Comparison of ENCODE assay signal across 9 mouse cellular contexts in genomic region chr15:78257326-78258050, GRCm38 (mm10). TPM values are rescaled to one million over a fixed set of nuclear protein-coding genes. Genes with fewer than 3 reads are reported as not detected.
DNase-seq lines count a peak whose midpoint lies in the region; ATAC-seq and TF ChIP-seq lines count a peak whose summit lies in the region.
"Had no signal": no experiment of that assay in that cellular context is flagged by ENCODE, and none has a peak within 500 bp of the region (broad histone marks: within the 10 kb centered on the region; RNA-seq: fewer than 3 reads in every experiment).

No protein-coding gene starts in this region.

- H3K4me2 ChIP-seq in heart, postnatal 0 days (ENCODE audit: low read depth, low read length) = no peak overlapping the region

- peak overlapping the region; percentile 69 for H3K27ac ChIP-seq in gastrocnemius, adult 2 months
- H3K27ac ChIP-seq in heart, postnatal 0 days (ENCODE audit: low read depth) = peak overlapping the region; percentile 78

- TF ChIP-seq CTCF in gastrocnemius, adult 2 months (IDR thresholded peaks at IDR 0.05) = peak; percentile 94; the same call in 1 of the 2 replicates
- TF ChIP-seq CTCF in heart, postnatal 0 days (IDR thresholded peaks at IDR 0.05; ENCODE audit: low read depth) = peak; percentile 88

- intact Hi-C loops in gastrocnemius, adult 2 months (cut with DNase I) = loop anchor here (1.0 to 5.0 kb wide), 4 partner anchors 64 to 165 kb away; no protein-coding TSS in a partner anchor
- intact Hi-C loops in gastrocnemius, postnatal 14 days (cut with DNase I; ENCODE audit: low total_unique reads) = loop anchor here (5.0 kb wide), 2 partner anchors 65 to 80 kb away; no protein-coding TSS in a partner anchor

- 28% methylated on average over 7 of the region's 7 CpGs for WGBS in heart, postnatal 0 days

- H3K27me3 ChIP-seq in heart, postnatal 0 days (ENCODE audit: control insufficient read depth, insufficient read depth, low read length) = peaks cover 19% of the 10 kb centered on the region; the same call in 1 of the 2 replicates
- H3K27me3 ChIP-seq: megakaryocyte, embryonic 14.5 days had no signal

- no peak overlapping the region for H3K4me3 ChIP-seq in gastrocnemius, adult 2 months
- no peak overlapping the region for H3K4me3 ChIP-seq in heart, postnatal 0 days (ENCODE audit: low read depth, low read length)

- DNase-seq in gastrocnemius, adult 2 months = peak; percentile 66
- DNase-seq in gastrocnemius, postnatal 14 days = no peak
- DNase-seq in adrenal gland, adult 2 months = peak; percentile 67
- peak; percentile 51 for DNase-seq in embryo, embryonic 11.5 days (ENCODE audit: low read depth, low spot score)
- peak; percentile 57 for DNase-seq in heart, postnatal 0 days (ENCODE audit: low spot score)
- peak; percentile 55 for DNase-seq in left cerebral cortex, adult 11 months (ENCODE audit: low spot score)
- DNase-seq in spleen, adult 12 weeks (ENCODE audit: low spot score) = peak; percentile 27

- peak; percentile 25; the same call in 1 of the 2 replicates for ATAC-seq in heart, postnatal 0 days (ENCODE audit: insufficient read depth, low read depth)
- peak; percentile 71 for ATAC-seq in megakaryocyte, adult 5-6 weeks (ENCODE audit: poor library complexity, severe bottlenecking)

- H3K9me3 ChIP-seq in heart, postnatal 0 days (replicated peaks; ENCODE audit: control insufficient read depth, low read length) = no peaks in the 10 kb centered on the region
- H3K9me3 ChIP-seq: megakaryocyte, embryonic 14.5 days had no signal

- no peaks in the 10 kb centered on the region for H3K36me3 ChIP-seq in heart, postnatal 0 days (replicated peaks; ENCODE audit: control insufficient read depth, insufficient read depth, low read length)

- H3K4me1 ChIP-seq in heart, postnatal 0 days (ENCODE audit: control insufficient read depth, insufficient read depth) = no peaks in the 10 kb centered on the region

- TF ChIP-seq EP300 in heart, postnatal 0 days (IDR thresholded peaks at IDR 0.05; ENCODE audit: low read depth) = no peak; the same call in 1 of the 2 replicates

- no peak overlapping the region for H3K9ac ChIP-seq in heart, postnatal 0 days (replicated peaks; ENCODE audit: low read depth, low read length)

RNA-seq across cellular contexts. Expression of gene Ncf4, which starts 12.9 kb away (rescaled TPM):
- total RNA-seq in gastrocnemius, adult 2 months (2021) = 1 to 10 TPM in 1 of 2 experiments, not detected in 1; 1.2 TPM
- total RNA-seq in gastrocnemius, postnatal 14 days (2021) = 1 to 10 TPM in 1 of 2 experiments, under 1 TPM in 1; 1.00 to 3.0 TPM
- total RNA-seq in adrenal gland, adult 2 months (2021) = 1 to 10 TPM; 2.9 to 4.5 TPM
- polyA plus RNA-seq in adrenal gland, adult 2 months (2012; rRNA removed) = 2.0 and 2.9 TPM in 2 replicates
- total RNA-seq in heart, postnatal 0 days (2014; rRNA removed; ENCODE audit: low replicate concordance) = 1.3 and 2.3 TPM in 2 replicates
- polyA plus RNA-seq in heart, postnatal 0 days (2015; fragmentation: Nextera tagmentation; extraction: Ambion mirVana) = 1.5 and 2.2 TPM in 2 replicates
- 367 and 392 TPM in 2 replicates for total RNA-seq in megakaryocyte, adult 5-6 weeks (2015)
- 250 and 266 TPM in 2 replicates for total RNA-seq in megakaryocyte, adult 5-6 weeks (2017)

RNA-seq across cellular contexts. Expression of gene Csf2rb2, which starts 48.0 kb away (rescaled TPM):
- under 1 TPM; 0.66 to 0.78 TPM for total RNA-seq in gastrocnemius, adult 2 months (2021)
- total RNA-seq in gastrocnemius, postnatal 14 days (2021) = 1 to 10 TPM in 1 of 2 experiments, under 1 TPM in 1; 0.93 to 1.9 TPM
- 1 to 10 TPM; 1.1 to 1.2 TPM for total RNA-seq in adrenal gland, adult 2 months (2021)
- polyA plus RNA-seq in adrenal gland, adult 2 months (2012; rRNA removed) = 1.2 and 2.2 TPM in 2 replicates
- total RNA-seq in heart, postnatal 0 days (2014; rRNA removed; ENCODE audit: low replicate concordance) = 0.50 and 6.0 TPM in 2 replicates
- 0.19 and 0.23 TPM in 2 replicates for polyA plus RNA-seq in heart, postnatal 0 days (2015; fragmentation: Nextera tagmentation; extraction: Ambion mirVana)
- total RNA-seq in megakaryocyte, adult 5-6 weeks (2015) = 34.0 and 38.5 TPM in 2 replicates
- 8.2 and 12.2 TPM in 2 replicates for total RNA-seq in megakaryocyte, adult 5-6 weeks (2017)

RNA-seq across cellular contexts. Expression of gene Pvalb, which starts 51.3 kb away (rescaled TPM):
- total RNA-seq in gastrocnemius, adult 2 months (2021) = over 10,000 TPM in 1 of 2 experiments, 1,000 to 10,000 TPM in 1; 9,151 to 16,547 TPM
- over 10,000 TPM; 19,167 to 21,154 TPM for total RNA-seq in gastrocnemius, postnatal 14 days (2021)
- total RNA-seq in adrenal gland, adult 2 months (2021) = not detected
- not detected in 2 replicates for polyA plus RNA-seq in adrenal gland, adult 2 months (2012; rRNA removed)
- total RNA-seq in heart, postnatal 0 days (2014; rRNA removed; ENCODE audit: low replicate concordance) = not detected in 2 replicates
- polyA plus RNA-seq in heart, postnatal 0 days (2015; fragmentation: Nextera tagmentation; extraction: Ambion mirVana) = 1.9 and 2.1 TPM in 2 replicates
- not detected in 2 replicates for total RNA-seq in megakaryocyte, adult 5-6 weeks (2015)
- not detected in 2 replicates for total RNA-seq in megakaryocyte, adult 5-6 weeks (2017)

Comparison
In these comparisons a context has a peak if more than half of its experiments do, and no peak if none do; other contexts are left out.
1. RNA of gene Ncf4, which starts 12.9 kb away (total RNA-seq): 250 to 392 TPM in megakaryocyte, adult 5-6 weeks; 2.9 to 4.5 TPM in adrenal gland, adult 2 months, 1.00 to 3.0 TPM in gastrocnemius, postnatal 14 days, 1.3 to 2.3 TPM in heart, postnatal 0 days and 1.2 TPM in gastrocnemius, adult 2 months; every median in the first group is over 10 times any median in the second.
2. RNA of gene Pvalb, which starts 51.3 kb away (total RNA-seq): 19,167 to 21,154 TPM in gastrocnemius, postnatal 14 days and 9,151 to 16,547 TPM in gastrocnemius, adult 2 months; not detected in adrenal gland, adult 2 months, not detected in heart, postnatal 0 days and not detected in megakaryocyte, adult 5-6 weeks; every median in the first group is over 1,000 times any median in the second.